Mouse (Mus musculus): Measurements from ENCODE around the gene AW209491. TPM values are rescaled to one million over a fixed set of nuclear protein-coding genes. Genes with fewer than 3 reads are reported as not detected.

The AW209491 gene
- total RNA-seq (2021), result 10 to 100 TPM; 21.4 to 26.1 TPM
- long read RNA-seq, transcript AW209491-202 (2 exons, 2,035 nt), result minor isoform, 12 of 38 reads
- long read RNA-seq, transcript AW209491-201 (2 exons, 2,914 nt), result major isoform, 23 of 38 reads
- long read RNA-seq, partial matches to known transcripts, result 1 of 38 reads
- long read RNA-seq, other reads (novel, unspliced or antisense), result 2 of 38 reads

GRCm38 (mm10) chr13:14629726-14630641 is at the start of gene AW209491:
AW209491 (plus strand) TSS chr13:14630154.
- peak; percentile 93 to 97 for DNase-seq (ENCODE audit: low spot score in 2 of 2)

GRCm38 (mm10) chr13:14580392-14580791 is 49.6 kb upstream of the AW209491 start:
- DNase-seq (ENCODE audit: low spot score in 2 of 2), result peak in 1 of 2 experiments; percentile 13

GRCm38 (mm10) chr13:14602744-14603143 is 27.2 kb upstream of the AW209491 start:
- peak; percentile 13 to 69 for DNase-seq (ENCODE audit: low spot score in 2 of 2)

- DNase-seq (ENCODE audit: low spot score in 2 of 2), result no peak
These were observed 22.3 kb upstream of the AW209491 start for GRCm38 (mm10) chr13:14607616-14608015.

GRCm38 (mm10) chr13:14612463-14612862 is 17.5 kb upstream of the AW209491 start:
- DNase-seq (ENCODE audit: low spot score in 2 of 2), result no peak

GRCm38 (mm10) chr13:14612926-14613529 is 16.9 kb upstream of the AW209491 start, which contains the start of the genes Mrpl32 and Psma2:
Mrpl32 (minus strand) TSS chr13:14613165.
Psma2 (plus strand) TSS chr13:14613240.
- peak; percentile 98 for DNase-seq (ENCODE audit: low spot score in 2 of 2)

GRCm38 (mm10) chr13:14613553-14613952 is 16.4 kb upstream of the AW209491 start:
- DNase-seq (ENCODE audit: low spot score in 2 of 2), result no peak

- DNase-seq (ENCODE audit: low spot score in 2 of 2), result peak; percentile 35 to 77
These were observed 11.2 kb upstream of the AW209491 start for GRCm38 (mm10) chr13:14618724-14619123.

GRCm38 (mm10) chr13:14639998-14640397 is 10.0 kb downstream of the AW209491 start:
- no peak for DNase-seq (ENCODE audit: low spot score in 2 of 2)

- peak in 1 of 2 experiments; percentile 32 for DNase-seq (ENCODE audit: low spot score in 2 of 2)
These were observed 19.3 kb downstream of the AW209491 start for GRCm38 (mm10) chr13:14649301-14649700.

- no peak for DNase-seq (ENCODE audit: low spot score in 2 of 2)
These were observed 37.2 kb downstream of the AW209491 start for GRCm38 (mm10) chr13:14667107-14667506.

GRCm38 (mm10) chr13:14670342-14670741 is 40.4 kb downstream of the AW209491 start:
- DNase-seq (ENCODE audit: low spot score in 2 of 2), result peak; percentile 9 to 70

Other genes starting within 250 kb of the AW209491 start
- 10 to 100 TPM; 49.8 to 53.3 TPM for gene Hecw1, start 106.9 kb upstream of the AW209491 start, total RNA-seq (2021)
- 10 to 100 TPM; 26.4 to 31.6 TPM for gene Mrpl32, start 17.0 kb upstream of the AW209491 start, total RNA-seq (2021)
- gene Psma2, start 16.9 kb upstream of the AW209491 start, total RNA-seq (2021), result 10 to 100 TPM; 58.3 to 64.3 TPM